Mouse (Mus musculus) kidney, adult 2 months (tissue): ENCODE measurements at regions not wholly inside any gene's neighbourhood (a gene's known extent, or its start where the extent isn't known, plus 50 kb on each side); places are given as distances from the start of the nearest gene placed in this dataset.
A peak's percentile ranks its signal among the peaks of the same experiment; 100 is the strongest.

Experiments
- DNase-seq: peaks from one replicate; pipeline ENCODE4 v3.0.0; 2021
- H3K27ac ChIP-seq: fragments of 200-500 bp; 2 replicates; pipeline ENCODE4 v1.5.1; 2012; ENCODE audit warnings: low read depth, low read length, control low read depth, inconsistent platforms; ENCODE audit not compliant: insufficient read depth
- H3K27me3 ChIP-seq: fragments of 200-500 bp; replicated peaks from 2 replicates; pipeline ENCODE4 v1.6.1; 2012; ENCODE audit warnings: mild to moderate bottlenecking, moderate library complexity, low read length, inconsistent platforms; ENCODE audit not compliant: control insufficient read depth, insufficient read depth
- H3K36me3 ChIP-seq: fragments of 200-500 bp; 2 replicates; pipeline ENCODE4 v1.6.1; 2012; ENCODE audit warnings: mild to moderate bottlenecking, moderate library complexity, low read length, inconsistent platforms; ENCODE audit not compliant: control insufficient read depth, insufficient read depth
- H3K4me1 ChIP-seq: fragments of 200-500 bp; 2 replicates; pipeline ENCODE4 v1.6.1; 2011; ENCODE audit warnings: low read length; ENCODE audit not compliant: control insufficient read depth, insufficient read depth
- H3K4me3 ChIP-seq: fragments of 200-500 bp; 2 replicates; pipeline ENCODE4 v1.5.1; 2011; ENCODE audit warnings: mild to moderate bottlenecking, low read depth, low read length, control low read depth; ENCODE audit not compliant: insufficient read depth
- CTCF ChIP-seq: fragments of 200-500 bp; conservative IDR thresholded peaks from 2 replicates; pipeline ENCODE4 v1.5.1; 2011; ENCODE audit warnings: low read depth, mild to moderate bottlenecking, control low read depth, low read length, moderate library complexity, mixed read lengths; ENCODE audit not compliant: insufficient read depth, insufficient read length
- POLR2A ChIP-seq: fragments of 200-500 bp; IDR thresholded peaks from one replicate; pipeline ENCODE4 v1.6.1; 2011; ENCODE audit warnings: low read depth, low read length, control low read depth
- WGBS: fragments of 180-500 bp; shearing (Covaris S2); methylation state at CpG from one replicate; pipeline ENCODE4 v1.1.7; 2018; 5-methylcytosine and 5-hydroxymethylcytosine counted together

DNA sequence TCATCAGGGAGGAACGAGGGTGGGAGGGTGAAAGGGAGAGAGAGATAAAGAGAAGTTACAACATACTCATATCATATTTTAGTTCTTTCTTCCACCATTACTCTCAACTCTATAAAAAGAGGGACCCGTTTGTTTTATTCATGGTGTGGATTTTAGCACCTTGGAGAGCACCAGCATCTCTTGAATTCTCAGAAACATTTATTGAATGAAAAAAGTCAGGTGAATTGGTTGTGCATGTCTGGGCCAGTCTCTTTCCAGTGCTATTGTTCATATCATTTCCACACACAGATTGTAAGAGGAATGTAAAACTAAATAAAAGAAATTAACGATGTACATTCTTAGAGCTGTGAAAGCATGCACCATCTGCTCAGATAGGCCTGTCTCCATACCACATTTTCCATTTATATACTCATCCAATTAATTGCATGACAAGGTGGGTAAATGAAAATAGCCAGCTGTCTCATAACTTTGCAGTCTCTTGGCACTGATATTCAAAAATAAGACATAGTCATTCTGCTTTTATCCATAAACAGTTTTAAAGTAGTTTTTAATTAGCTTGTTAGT, 1603.8 kb upstream of the Slc10a2 start:
- 58% methylated on average over 3 of the region's 3 CpGs for WGBS
- Histone ChIP-seq H3K27ac (no peak overlapping the region), H3K4me3 (no peak overlapping the region), H3K36me3 (no peaks in the 10 kb centered on the region), H3K4me1 (no peaks in the 10 kb centered on the region), H3K27me3 (no peaks in the 10 kb centered on the region)
- TF ChIP-seq CTCF (no peak), POLR2A (no peak)
- DNase-seq: no peak

DNA sequence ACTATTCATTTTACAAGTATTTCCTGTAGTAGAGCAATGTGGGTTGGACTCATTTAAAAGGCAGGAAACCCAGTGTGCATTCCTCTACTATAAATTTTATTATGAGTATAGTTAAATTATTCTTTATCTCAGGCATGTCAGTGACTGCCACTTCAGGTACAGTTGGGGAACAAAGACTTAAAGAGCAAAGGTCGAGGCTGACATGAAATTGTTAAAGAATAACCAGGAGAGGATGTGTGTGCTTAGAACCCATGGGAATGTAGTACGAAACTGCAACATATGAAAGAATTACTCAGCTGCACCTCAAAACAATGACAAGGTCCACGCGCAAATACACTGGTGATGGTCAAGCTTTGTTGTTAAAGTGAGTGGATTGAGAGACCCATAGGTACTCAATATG, 1583.4 kb upstream of the Slc10a2 start:
- Histone ChIP-seq H3K36me3 (no peaks in the 10 kb centered on the region), H3K27me3 (no peaks in the 10 kb centered on the region), H3K4me1 (no peaks in the 10 kb centered on the region), H3K27ac (no peak overlapping the region), H3K4me3 (no peak overlapping the region)
- TF ChIP-seq CTCF: no peak
- no peak for TF ChIP-seq POLR2A
- 49% methylated on average over 4 of the region's 4 CpGs for WGBS
- DNase-seq: peak; percentile 10

DNA sequence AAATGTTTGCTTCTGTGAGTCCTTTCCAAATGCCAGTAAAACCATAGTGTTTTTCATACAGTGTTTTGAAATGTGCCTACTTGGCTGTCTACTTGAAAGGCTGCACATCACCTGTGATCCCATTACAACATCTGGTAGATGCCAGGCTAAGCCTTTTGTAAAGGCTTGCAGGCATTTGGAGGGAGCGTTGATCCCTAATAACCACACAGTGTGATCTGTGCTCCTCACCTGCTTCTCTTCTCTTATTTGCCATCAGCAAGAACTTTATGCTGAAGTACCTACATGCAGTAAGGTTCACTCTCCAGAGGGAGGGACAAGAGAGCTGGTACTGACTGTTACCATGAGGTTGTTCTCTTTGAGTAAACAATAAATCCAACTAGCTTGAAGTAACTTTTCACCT, 1553.7 kb upstream of the Slc10a2 start:
- no peak for DNase-seq
- no peak for TF ChIP-seq POLR2A
- no peak for TF ChIP-seq CTCF
- 95% methylated on average over 1 of the region's 1 CpGs for WGBS
- Histone ChIP-seq H3K27ac (no peak overlapping the region), H3K4me1 (no peaks in the 10 kb centered on the region), H3K36me3 (no peaks in the 10 kb centered on the region), H3K27me3 (no peaks in the 10 kb centered on the region), H3K4me3 (no peak overlapping the region)

DNA sequence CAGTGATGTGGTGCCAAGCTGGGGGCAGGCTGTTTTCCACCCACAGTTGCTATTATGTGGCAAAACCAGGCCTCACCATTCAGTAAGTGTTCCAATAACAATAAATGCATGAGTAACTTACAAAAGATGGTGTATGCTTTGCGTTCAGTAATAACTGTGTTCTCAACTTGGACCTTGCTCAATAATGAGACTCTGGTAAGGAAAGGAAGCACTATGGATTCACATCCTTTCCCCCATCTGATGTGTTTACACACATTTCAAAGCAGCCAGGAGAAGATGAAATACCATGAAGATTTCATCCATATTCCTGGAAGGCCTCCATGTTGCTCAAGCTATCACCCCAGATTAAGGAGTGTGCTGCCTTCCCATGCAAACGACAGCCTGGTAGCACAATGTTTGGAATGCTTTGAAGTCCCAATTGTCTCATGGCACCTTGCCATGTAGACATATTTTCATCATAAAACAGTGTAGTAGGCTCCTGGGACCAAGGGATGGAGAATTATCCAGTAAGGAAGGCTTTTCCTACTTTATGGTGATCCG, 1552.4 kb upstream of the Slc10a2 start:
- WGBS: 67% methylated on average over 3 of the region's 3 CpGs
- Histone ChIP-seq H3K4me3 (no peak overlapping the region), H3K36me3 (no peaks in the 10 kb centered on the region), H3K27me3 (no peaks in the 10 kb centered on the region), H3K27ac (no peak overlapping the region), H3K4me1 (no peaks in the 10 kb centered on the region)
- no peak for DNase-seq
- no peak for TF ChIP-seq CTCF
- no peak for TF ChIP-seq POLR2A

DNA sequence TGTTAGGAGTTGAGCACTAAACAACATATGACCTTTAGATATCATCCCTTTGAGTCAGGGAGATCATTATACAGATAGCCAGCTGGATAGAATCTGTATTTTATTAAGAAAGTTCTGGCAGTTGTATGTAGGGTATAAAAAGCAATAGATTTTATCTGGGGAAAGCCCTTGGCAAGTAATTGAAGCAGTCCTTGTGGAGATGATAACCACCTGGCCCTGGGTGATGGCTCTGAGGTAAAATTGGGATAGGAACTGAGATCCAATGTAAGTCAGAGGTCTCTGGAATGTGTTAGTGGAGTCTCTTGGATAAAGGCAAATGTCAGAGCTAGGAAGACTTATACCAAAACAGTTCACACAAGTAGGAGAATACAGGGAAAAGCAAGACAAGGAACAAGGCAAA, 1547.0 kb upstream of the Slc10a2 start:
- Histone ChIP-seq H3K27me3 (no peaks in the 10 kb centered on the region), H3K27ac (no peak overlapping the region), H3K4me3 (no peak overlapping the region), H3K4me1 (no peaks in the 10 kb centered on the region), H3K36me3 (no peaks in the 10 kb centered on the region)
- DNase-seq: no peak
- TF ChIP-seq POLR2A (no peak), CTCF (no peak)

DNA sequence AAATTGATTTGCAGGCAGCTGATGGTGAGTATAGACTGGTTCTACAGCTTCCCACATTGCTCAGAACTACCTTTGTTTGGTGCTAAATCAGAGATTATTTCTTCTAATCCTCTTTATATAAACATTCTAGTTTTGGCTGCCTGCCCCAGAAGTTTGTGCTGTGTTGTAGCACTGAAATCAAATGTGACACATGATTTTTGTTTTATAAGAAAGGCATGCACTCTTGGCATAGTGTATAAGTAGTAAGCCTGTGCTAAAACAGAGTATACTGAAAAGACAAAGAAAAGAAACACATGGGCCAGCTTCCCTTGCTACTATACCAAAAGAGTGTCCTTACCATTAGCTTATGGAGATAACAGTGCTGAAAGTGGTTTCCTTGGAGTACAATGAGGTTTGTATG, 1542.9 kb upstream of the Slc10a2 start:
- H3K4me3 ChIP-seq: no peak overlapping the region
- TF ChIP-seq CTCF (no peak), POLR2A (no peak)
- H3K27me3 ChIP-seq: no peaks in the 10 kb centered on the region
- no peak overlapping the region for H3K27ac ChIP-seq
- H3K4me1 ChIP-seq: no peaks in the 10 kb centered on the region
- DNase-seq: no peak
- H3K36me3 ChIP-seq: no peaks in the 10 kb centered on the region

DNA sequence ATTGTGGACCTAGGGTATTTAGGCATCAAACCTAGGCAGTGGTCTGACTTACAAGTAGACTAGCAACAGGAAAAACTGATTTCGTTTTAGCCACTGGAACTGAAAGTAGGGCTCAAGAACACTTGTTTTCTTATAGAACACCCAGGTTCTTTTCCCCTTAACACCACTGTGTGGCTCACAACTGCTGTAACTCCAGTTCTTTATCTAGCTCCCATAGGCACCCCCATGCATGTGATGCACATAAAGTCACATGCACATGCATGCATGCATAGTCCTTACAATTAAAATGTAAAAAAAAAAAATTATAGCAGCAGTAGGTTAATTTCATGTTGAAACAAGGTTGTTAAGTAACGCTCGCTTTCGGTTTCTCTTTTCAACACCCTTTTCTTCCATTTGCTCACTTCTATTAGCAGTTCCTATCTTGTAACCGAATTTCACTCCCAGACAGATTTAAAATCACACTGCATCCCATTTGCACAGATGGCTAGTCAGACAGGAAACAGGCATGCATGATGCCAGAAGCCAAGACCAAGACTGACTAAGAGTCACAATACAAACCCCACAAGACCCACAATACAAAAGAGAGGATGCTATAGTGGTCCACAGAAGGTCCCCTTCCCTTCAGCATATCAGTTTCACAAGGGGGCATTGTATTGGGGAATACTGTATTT, 1540.3 kb upstream of the Slc10a2 start:
- no peaks in the 10 kb centered on the region for H3K27me3 ChIP-seq
- WGBS: 81% methylated on average over 5 of the region's 5 CpGs
- no peaks in the 10 kb centered on the region for H3K4me1 ChIP-seq
- DNase-seq: no peak
- TF ChIP-seq POLR2A (no peak), CTCF (no peak)
- no peak overlapping the region for H3K4me3 ChIP-seq
- no peaks in the 10 kb centered on the region for H3K36me3 ChIP-seq
- H3K27ac ChIP-seq: no peak overlapping the region
